Mouse (Mus musculus) kidney, postnatal 14 days (tissue): ENCODE data around the gene Bhmt.
A peak's percentile ranks its signal among the peaks of the same experiment; 100 is the strongest.

Experiments used
- DNase-seq: peaks from one replicate; pipeline ENCODE4 v3.0.0; 2022; ENCODE audit warnings: mixed read lengths

Bhmt gene

GRCm38 (mm10) chr13:93637282-93638245 is at the start of gene Bhmt:
Bhmt (minus strand) TSS chr13:93637961.
- DNase-seq, result no peak

- DNase-seq, result no peak
These were observed 49.6 kb upstream of the Bhmt start for GRCm38 (mm10) chr13:93687321-93687720.

- DNase-seq, result no peak
These were observed 47.5 kb upstream of the Bhmt start for GRCm38 (mm10) chr13:93685226-93685625.

- DNase-seq, result no peak
These were observed 45.6 kb upstream of the Bhmt start for GRCm38 (mm10) chr13:93683336-93683735.

GRCm38 (mm10) chr13:93676864-93677263 is 39.1 kb upstream of the Bhmt start:
- no peak for DNase-seq

- peak; percentile 51 for DNase-seq
These were observed 36.4 kb upstream of the Bhmt start, which contains the start of the genes Bhmt2 and Dmgdh for GRCm38 (mm10) chr13:93674131-93674561. Bhmt2 (minus strand) TSS chr13:93674302. Dmgdh (plus strand) TSS chr13:93674433.

GRCm38 (mm10) chr13:93673296-93673695 is 35.5 kb upstream of the Bhmt start:
- DNase-seq, result peak; percentile 17

- DNase-seq, result peak; percentile 56
These were observed 34.6 kb upstream of the Bhmt start for GRCm38 (mm10) chr13:93672371-93672770.

- DNase-seq, result no peak
These were observed 29.8 kb upstream of the Bhmt start for GRCm38 (mm10) chr13:93667586-93667985.

GRCm38 (mm10) chr13:93657941-93658340 is 20.2 kb upstream of the Bhmt start:
- no peak for DNase-seq

- no peak for DNase-seq
These were observed 15.6 kb upstream of the Bhmt start for GRCm38 (mm10) chr13:93653382-93653781.

- peak; percentile 43 for DNase-seq
These were observed 10.8 kb upstream of the Bhmt start for GRCm38 (mm10) chr13:93648387-93649130.

- DNase-seq, result peak; percentile 67
These were observed 1.9 kb upstream of the Bhmt start for GRCm38 (mm10) chr13:93639636-93640035.

GRCm38 (mm10) chr13:93636561-93636960 is 1.2 kb downstream of the Bhmt start:
- no peak for DNase-seq

- no peak for DNase-seq
These were observed 4.8 kb downstream of the Bhmt start for GRCm38 (mm10) chr13:93632927-93633326.

GRCm38 (mm10) chr13:93630941-93631705 is 6.6 kb downstream of the Bhmt start:
- DNase-seq, result no peak

GRCm38 (mm10) chr13:93628861-93629260 is 8.9 kb downstream of the Bhmt start:
- DNase-seq, result no peak

- peak; percentile 81 for DNase-seq
These were observed 23.3 kb downstream of the Bhmt start for GRCm38 (mm10) chr13:93614361-93614948.

GRCm38 (mm10) chr13:93613771-93614170 is 24.0 kb downstream of the Bhmt start:
- no peak for DNase-seq

GRCm38 (mm10) chr13:93612660-93613607 is 24.8 kb downstream of the Bhmt start:
- DNase-seq, result peak; percentile 86

GRCm38 (mm10) chr13:93608476-93608875 is 29.3 kb downstream of the Bhmt start:
- no peak for DNase-seq
